Mouse (Mus musculus) heart, adult 2 months (tissue): ENCODE data around the gene 2210011C24Rik.

Experiments used
- CTCF ChIP-seq: fragments of 200-600 bp; IDR thresholded peaks from 2 replicates; pipeline ENCODE4 v1.8.1; 2022; ENCODE audit warnings: antibody characterized with exemption, mild to moderate bottlenecking, moderate library complexity
- EP300 ChIP-seq: fragments of 200-500 bp; IDR thresholded peaks from 2 replicates; pipeline ENCODE4 v1.6.1; 2011; ENCODE audit warnings: low read depth, low read length, control low read depth; ENCODE audit not compliant: insufficient read depth
- POLR2A ChIP-seq: fragments of 200-500 bp; IDR thresholded peaks from 2 replicates; pipeline ENCODE4 v1.6.1; 2011; ENCODE audit warnings: mild to moderate bottlenecking, low read depth, low read length, control low read depth; ENCODE audit not compliant: insufficient read depth

GRCm38 (mm10) chr8:84059226-84059625, 47.3 kb upstream of the 2210011C24Rik start:
- TF ChIP-seq POLR2A (no peak), CTCF (no peak), EP300 (no peak)
